In genomic region chr3:109639386-109639785, GRCm38 (mm10) we compare ENCODE assay signal across 19 mouse cellular contexts.
A peak's percentile ranks its signal among the peaks of the same experiment; 100 is the strongest.
DNase-seq lines count a peak whose midpoint lies in the region; ATAC-seq and TF ChIP-seq lines count a peak whose summit lies in the region.
"Had no signal": no experiment of that assay in that cellular context is flagged by ENCODE, and none has a peak within 500 bp of the region (broad histone marks: within the 10 kb centered on the region; RNA-seq: fewer than 3 reads in every experiment).

No protein-coding gene starts in this region.

- H3K9ac ChIP-seq in embryonic facial prominence, embryonic 14.5 days (ENCODE audit: low read depth, low read length): no peak overlapping the region
- H3K9ac ChIP-seq in intestine, embryonic 15.5 days: no peak overlapping the region
- H3K9ac ChIP-seq: embryonic facial prominence, embryonic 15.5 days; heart, embryonic 15.5 days; liver, embryonic 15.5 days; midbrain, embryonic 15.5 days had no signal

- in situ Hi-C loops in Patski (cut with MboI; ENCODE audit: low pct_unique_long_range_greater_than_20kb): no loop called here

- CTCF ChIA-PET in Patski (lab: Charles Lee): interaction anchor here (0.7 to 1.3 kb wide), 3 partner anchors 12 to 26 kb away, joined by 3 to 4 read pairs (median 3); no protein-coding TSS in a partner anchor

- no peaks in the 10 kb centered on the region for H3K36me3 ChIP-seq in embryonic facial prominence, embryonic 14.5 days (ENCODE audit: control insufficient read depth, insufficient read depth, low read length)
- H3K36me3 ChIP-seq in embryonic facial prominence, embryonic 10.5 days (replicated peaks): no peaks in the 10 kb centered on the region
- no peaks in the 10 kb centered on the region for H3K36me3 ChIP-seq in intestine, embryonic 15.5 days
- H3K36me3 ChIP-seq: embryonic facial prominence, embryonic 15.5 days; heart, embryonic 15.5 days; liver, embryonic 15.5 days; midbrain, embryonic 15.5 days had no signal

- WGBS in embryonic facial prominence, embryonic 14.5 days: 54% methylated on average over 1 of the region's 1 CpGs
- WGBS in embryonic facial prominence, embryonic 10.5 days: 71% methylated on average over 1 of the region's 1 CpGs
- WGBS in intestine, embryonic 15.5 days: 75% methylated on average over 1 of the region's 1 CpGs

- POLR2A ChIA-PET in Patski (lab: Charles Lee): interaction anchor here (0.6 to 1.1 kb wide), 2 partner anchors 102 to 302 kb away, joined by 3 read pairs; no protein-coding TSS in a partner anchor

- H3K4me2 ChIP-seq in embryonic facial prominence, embryonic 14.5 days (ENCODE audit: low read depth, low read length): no peak overlapping the region
- no peak overlapping the region for H3K4me2 ChIP-seq in intestine, embryonic 15.5 days (replicated peaks)
- H3K4me2 ChIP-seq: embryonic facial prominence, embryonic 15.5 days; heart, embryonic 15.5 days; liver, embryonic 15.5 days; midbrain, embryonic 15.5 days had no signal

- no peaks in the 10 kb centered on the region for H3K27me3 ChIP-seq in embryonic facial prominence, embryonic 14.5 days (replicated peaks; ENCODE audit: control insufficient read depth, insufficient read depth, low read length)
- no peaks in the 10 kb centered on the region for H3K27me3 ChIP-seq in embryonic facial prominence, embryonic 10.5 days (replicated peaks; ENCODE audit: low read depth, poor library complexity, severe bottlenecking)
- H3K27me3 ChIP-seq in Patski: no peaks in the 10 kb centered on the region
- no peaks in the 10 kb centered on the region for H3K27me3 ChIP-seq in intestine, embryonic 15.5 days (replicated peaks)
- H3K27me3 ChIP-seq: embryonic facial prominence, embryonic 15.5 days; heart, embryonic 15.5 days; liver, embryonic 15.5 days; midbrain, embryonic 15.5 days had no signal

- no peak for TF ChIP-seq CTCF in Patski (IDR thresholded peaks at IDR 0.05)

- no peak overlapping the region for H3K27ac ChIP-seq in embryonic facial prominence, embryonic 14.5 days (replicated peaks; ENCODE audit: low read depth, low read length)
- no peak overlapping the region for H3K27ac ChIP-seq in embryonic facial prominence, embryonic 10.5 days (replicated peaks)
- no peak overlapping the region for H3K27ac ChIP-seq in intestine, embryonic 15.5 days
- H3K27ac ChIP-seq: embryonic facial prominence, embryonic 15.5 days; heart, embryonic 15.5 days; liver, embryonic 15.5 days; midbrain, embryonic 15.5 days had no signal

- 0 out of 2 replicates have a peak, but pooled peaks cover 5% of the 10 kb centered on the region for H3K4me1 ChIP-seq in embryonic facial prominence, embryonic 14.5 days (ENCODE audit: control insufficient read depth, insufficient read depth, low read length)
- no peaks in the 10 kb centered on the region for H3K4me1 ChIP-seq in embryonic facial prominence, embryonic 10.5 days
- no peaks in the 10 kb centered on the region for H3K4me1 ChIP-seq in intestine, embryonic 15.5 days (replicated peaks)
- H3K4me1 ChIP-seq: embryonic facial prominence, embryonic 15.5 days; heart, embryonic 15.5 days; liver, embryonic 15.5 days had no signal

- ATAC-seq in embryonic facial prominence, embryonic 14.5 days (ENCODE audit: low read depth): no peak
- ATAC-seq in Patski: no peak
- no peak for ATAC-seq in intestine, embryonic 15.5 days
- ATAC-seq: intestine, postnatal 0 days; midbrain, embryonic 15.5 days had no signal

- H3K4me3 ChIP-seq in embryonic facial prominence, embryonic 14.5 days (ENCODE audit: low read depth, low read length): no peak overlapping the region
- H3K4me3 ChIP-seq in embryonic facial prominence, embryonic 10.5 days: no peak overlapping the region
- H3K4me3 ChIP-seq in intestine, embryonic 15.5 days (replicated peaks): no peak overlapping the region
- H3K4me3 ChIP-seq: embryonic facial prominence, embryonic 15.5 days; heart, embryonic 15.5 days; liver, embryonic 15.5 days; midbrain, embryonic 15.5 days had no signal

- H3K9me3 ChIP-seq in embryonic facial prominence, embryonic 14.5 days (ENCODE audit: control insufficient read depth, low read length): no peaks in the 10 kb centered on the region
- H3K9me3 ChIP-seq in embryonic facial prominence, embryonic 10.5 days: no peaks in the 10 kb centered on the region
- no peaks in the 10 kb centered on the region for H3K9me3 ChIP-seq in intestine, embryonic 15.5 days
- H3K9me3 ChIP-seq: embryonic facial prominence, embryonic 15.5 days; heart, embryonic 15.5 days; liver, embryonic 15.5 days; midbrain, embryonic 15.5 days had no signal

- DNase-seq in embryonic facial prominence, embryonic 14.5 days (ENCODE audit: low spot score): peak; percentile 41
- DNase-seq in embryonic facial prominence, embryonic 10.5 days (ENCODE audit: low spot score): no peak
- peak; percentile 5 for DNase-seq in kidney, postnatal 14 days
- DNase-seq in kidney, postnatal 10 days: no peak
- DNase-seq in Patski (ENCODE audit: low read depth, low spot score): peak; percentile 17
- peak; percentile 40 for DNase-seq in lung, postnatal 14 days
- DNase-seq in urinary bladder, adult 18-20 months (ENCODE audit: low spot score in 2 of 2): no peak
- DNase-seq: adrenal gland, postnatal 14 days; cerebellum, adult 2 months; kidney, postnatal 25 days; layer of hippocampus, adult 9-11 months; right cerebral cortex, postnatal 4 days; thymus, postnatal 36 days had no signal

Comparison
In these comparisons a context has a peak if more than half of its experiments do, and no peak if none do; other contexts are left out.
1. DNase-seq: peak in embryonic facial prominence, embryonic 14.5 days (single experiment), kidney, postnatal 14 days (single experiment), Patski (single experiment) and lung, postnatal 14 days (single experiment); none in embryonic facial prominence, embryonic 10.5 days (single experiment), kidney, postnatal 10 days (single experiment) and urinary bladder, adult 18-20 months (0 of 2).